Mouse (Mus musculus): ENCODE results near the gene Nudt11.
"Not testable (repeated sequence)": the region's sequence is repeated elsewhere in the genome, so short reads cannot be mapped to it uniquely, and the experiment has no call there.

Nudt11 gene

GRCm38 (mm10) chrX:6047066-6047935, at the start of gene Nudt11:
Nudt11 (plus strand) TSS chrX:6047453.
- DNase-seq (ENCODE audit: low spot score) = not testable (repeated sequence)

- DNase-seq (ENCODE audit: low spot score) = not testable (repeated sequence)
Observed at GRCm38 (mm10) chrX:6047936-6048614, 822 bp downstream of the Nudt11 start.

- DNase-seq (ENCODE audit: low spot score) = no peak
Observed at GRCm38 (mm10) chrX:6061563-6061962, 14.3 kb downstream of the Nudt11 start.

- DNase-seq (ENCODE audit: low spot score) = no peak
Observed at GRCm38 (mm10) chrX:6082954-6083680, 35.9 kb downstream of the Nudt11 start, which contains the start of gene AU022751. AU022751 (minus strand) TSS chrX:6083419.

- no peak for DNase-seq (ENCODE audit: low spot score)
Observed at GRCm38 (mm10) chrX:6091547-6091946, 44.3 kb downstream of the Nudt11 start.

GRCm38 (mm10) chrX:6091996-6092757, 44.9 kb downstream of the Nudt11 start:
- DNase-seq (ENCODE audit: low spot score) = no peak
